Mouse (Mus musculus): ENCODE data around the gene Itga6. TPM values are rescaled to one million over a fixed set of nuclear protein-coding genes. Genes with fewer than 3 reads are reported as not detected.

The Itga6 gene
- polyA plus RNA-seq, 1 experiment = 151 TPM

- H3K36me3 ChIP-seq (ENCODE audit: control insufficient read depth, insufficient read depth, low read length, poor library complexity, severe bottlenecking) = no peaks in the 10 kb centered on the region
- no peaks in the 10 kb centered on the region for H3K4me1 ChIP-seq (ENCODE audit: control insufficient read depth, insufficient read depth, low read length)
- H3K27ac ChIP-seq (ENCODE audit: insufficient read depth, low read length) = no peak overlapping the region
- H3K9me3 ChIP-seq (replicated peaks; ENCODE audit: control insufficient read depth, insufficient read depth, low read length, poor library complexity, severe bottlenecking) = no peaks in the 10 kb centered on the region
- H3K4me3 ChIP-seq (ENCODE audit: low read depth, low read length) = no peak overlapping the region
- H3K9ac ChIP-seq (ENCODE audit: low read depth, poor library complexity, severe bottlenecking) = no peak overlapping the region
- no peak for TF ChIP-seq CTCF (IDR thresholded peaks at IDR 0.05; ENCODE audit: low read depth, low read length)
- no peak for TF ChIP-seq EP300 (IDR thresholded peaks at IDR 0.05; ENCODE audit: insufficient read depth, low read depth, low read length)
- no peak for TF ChIP-seq POLR2A (IDR thresholded peaks at IDR 0.05; ENCODE audit: insufficient read depth, low read length)
- H3K27me3 ChIP-seq (ENCODE audit: control insufficient read depth, insufficient read depth, low read length, poor library complexity, severe bottlenecking) = no peaks in the 10 kb centered on the region
Measured at GRCm38 (mm10) chr2:71773714-71774113, 28.3 kb downstream of the Itga6 start.

- TF ChIP-seq EP300 (IDR thresholded peaks at IDR 0.05; ENCODE audit: insufficient read depth, low read depth, low read length) (no peak), POLR2A (IDR thresholded peaks at IDR 0.05; ENCODE audit: insufficient read depth, low read length) (no peak), CTCF (IDR thresholded peaks at IDR 0.05; ENCODE audit: low read depth, low read length) (no peak)
- H3K36me3 ChIP-seq (ENCODE audit: control insufficient read depth, insufficient read depth, low read length, poor library complexity, severe bottlenecking) = no peaks in the 10 kb centered on the region
- no peak overlapping the region for H3K27ac ChIP-seq (ENCODE audit: insufficient read depth, low read length)
Measured at GRCm38 (mm10) chr2:71774246-71774951, 29.0 kb downstream of the Itga6 start.

GRCm38 (mm10) chr2:71775201-71775611, 29.8 kb downstream of the Itga6 start:
- TF ChIP-seq CTCF (IDR thresholded peaks at IDR 0.05; ENCODE audit: low read depth, low read length) (no peak), POLR2A (IDR thresholded peaks at IDR 0.05; ENCODE audit: insufficient read depth, low read length) (no peak), EP300 (IDR thresholded peaks at IDR 0.05; ENCODE audit: insufficient read depth, low read depth, low read length) (no peak)
- H3K27ac ChIP-seq (ENCODE audit: insufficient read depth, low read length) = no peak overlapping the region
- no peaks in the 10 kb centered on the region for H3K27me3 ChIP-seq (ENCODE audit: control insufficient read depth, insufficient read depth, low read length, poor library complexity, severe bottlenecking)
- H3K36me3 ChIP-seq (ENCODE audit: control insufficient read depth, insufficient read depth, low read length, poor library complexity, severe bottlenecking) = no peaks in the 10 kb centered on the region
- H3K9ac ChIP-seq (ENCODE audit: low read depth, poor library complexity, severe bottlenecking) = no peak overlapping the region
- H3K9me3 ChIP-seq (replicated peaks; ENCODE audit: control insufficient read depth, insufficient read depth, low read length, poor library complexity, severe bottlenecking) = no peaks in the 10 kb centered on the region
- H3K4me1 ChIP-seq (ENCODE audit: control insufficient read depth, insufficient read depth, low read length) = no peaks in the 10 kb centered on the region
- no peak overlapping the region for H3K4me3 ChIP-seq (ENCODE audit: low read depth, low read length)

More at GRCm38 (mm10) chr2:71774246-71774951, 29.0 kb downstream of the Itga6 start:
- Histone ChIP-seq H3K9me3 (replicated peaks; ENCODE audit: control insufficient read depth, insufficient read depth, low read length, poor library complexity, severe bottlenecking) (no peaks in the 10 kb centered on the region), H3K4me1 (ENCODE audit: control insufficient read depth, insufficient read depth, low read length) (no peaks in the 10 kb centered on the region), H3K4me3 (ENCODE audit: low read depth, low read length) (no peak overlapping the region), H3K27me3 (ENCODE audit: control insufficient read depth, insufficient read depth, low read length, poor library complexity, severe bottlenecking) (no peaks in the 10 kb centered on the region), H3K9ac (ENCODE audit: low read depth, poor library complexity, severe bottlenecking) (no peak overlapping the region)

- Histone ChIP-seq H3K4me1 (ENCODE audit: control insufficient read depth, insufficient read depth, low read length) (no peaks in the 10 kb centered on the region), H3K27me3 (ENCODE audit: control insufficient read depth, insufficient read depth, low read length, poor library complexity, severe bottlenecking) (no peaks in the 10 kb centered on the region), H3K27ac (ENCODE audit: insufficient read depth, low read length) (no peak overlapping the region), H3K9me3 (replicated peaks; ENCODE audit: control insufficient read depth, insufficient read depth, low read length, poor library complexity, severe bottlenecking) (no peaks in the 10 kb centered on the region), H3K9ac (ENCODE audit: low read depth, poor library complexity, severe bottlenecking) (no peak overlapping the region), H3K4me3 (ENCODE audit: low read depth, low read length) (no peak overlapping the region), H3K36me3 (ENCODE audit: control insufficient read depth, insufficient read depth, low read length, poor library complexity, severe bottlenecking) (no peaks in the 10 kb centered on the region)
- no peak for TF ChIP-seq CTCF (IDR thresholded peaks at IDR 0.05; ENCODE audit: low read depth, low read length)
- TF ChIP-seq EP300 (IDR thresholded peaks at IDR 0.05; ENCODE audit: insufficient read depth, low read depth, low read length) = no peak
- no peak for TF ChIP-seq POLR2A (IDR thresholded peaks at IDR 0.05; ENCODE audit: insufficient read depth, low read length)
Measured at GRCm38 (mm10) chr2:71779266-71779888, 34.0 kb downstream of the Itga6 start.

GRCm38 (mm10) chr2:71780016-71780415, 34.6 kb downstream of the Itga6 start:
- Histone ChIP-seq H3K27me3 (ENCODE audit: control insufficient read depth, insufficient read depth, low read length, poor library complexity, severe bottlenecking) (no peaks in the 10 kb centered on the region), H3K4me1 (ENCODE audit: control insufficient read depth, insufficient read depth, low read length) (no peaks in the 10 kb centered on the region), H3K9ac (ENCODE audit: low read depth, poor library complexity, severe bottlenecking) (no peak overlapping the region), H3K4me3 (ENCODE audit: low read depth, low read length) (no peak overlapping the region), H3K27ac (ENCODE audit: insufficient read depth, low read length) (no peak overlapping the region), H3K36me3 (ENCODE audit: control insufficient read depth, insufficient read depth, low read length, poor library complexity, severe bottlenecking) (no peaks in the 10 kb centered on the region), H3K9me3 (replicated peaks; ENCODE audit: control insufficient read depth, insufficient read depth, low read length, poor library complexity, severe bottlenecking) (no peaks in the 10 kb centered on the region)
- TF ChIP-seq POLR2A (IDR thresholded peaks at IDR 0.05; ENCODE audit: insufficient read depth, low read length) (no peak), CTCF (IDR thresholded peaks at IDR 0.05; ENCODE audit: low read depth, low read length) (no peak), EP300 (IDR thresholded peaks at IDR 0.05; ENCODE audit: insufficient read depth, low read depth, low read length) (no peak)

DNA sequence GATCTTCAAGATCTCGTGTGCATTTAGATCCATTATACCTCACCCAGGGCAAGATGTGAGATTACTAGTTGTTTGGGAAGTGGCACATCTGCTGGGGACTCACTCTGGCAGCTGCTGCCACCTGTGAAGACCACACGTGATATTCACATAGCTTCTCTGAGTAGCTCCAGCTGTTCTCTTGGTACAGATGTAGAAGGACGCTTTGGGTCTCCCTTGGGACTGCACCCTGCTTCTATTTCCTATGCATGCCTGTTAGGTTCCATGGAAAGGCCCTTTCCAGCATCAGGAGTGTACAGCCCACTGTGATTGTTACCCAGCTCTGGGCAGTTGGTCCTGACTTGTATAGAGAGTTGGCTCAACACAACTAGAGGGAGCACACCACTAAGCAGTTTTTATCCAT, 39.8 kb downstream of the Itga6 start:
- Histone ChIP-seq H3K4me3 (ENCODE audit: low read depth, low read length) (no peak overlapping the region), H3K27ac (ENCODE audit: insufficient read depth, low read length) (no peak overlapping the region), H3K4me1 (ENCODE audit: control insufficient read depth, insufficient read depth, low read length) (peaks cover 3% of the 10 kb centered on the region), H3K27me3 (ENCODE audit: control insufficient read depth, insufficient read depth, low read length, poor library complexity, severe bottlenecking) (no peaks in the 10 kb centered on the region), H3K9me3 (replicated peaks; ENCODE audit: control insufficient read depth, insufficient read depth, low read length, poor library complexity, severe bottlenecking) (no peaks in the 10 kb centered on the region), H3K36me3 (ENCODE audit: control insufficient read depth, insufficient read depth, low read length, poor library complexity, severe bottlenecking) (no peaks in the 10 kb centered on the region), H3K9ac (ENCODE audit: low read depth, poor library complexity, severe bottlenecking) (no peak overlapping the region)
- TF ChIP-seq EP300 (IDR thresholded peaks at IDR 0.05; ENCODE audit: insufficient read depth, low read depth, low read length) = no peak
- no peak for TF ChIP-seq CTCF (IDR thresholded peaks at IDR 0.05; ENCODE audit: low read depth, low read length)
- no peak for TF ChIP-seq POLR2A (IDR thresholded peaks at IDR 0.05; ENCODE audit: insufficient read depth, low read length)
